Mouse (Mus musculus) right cerebral cortex, postnatal 25 days (tissue): ENCODE data around the gene Alk.

Experiments used
- DNase-seq: peaks from one replicate; pipeline ENCODE4 v3.0.0; 2022

Gene Alk

DNA sequence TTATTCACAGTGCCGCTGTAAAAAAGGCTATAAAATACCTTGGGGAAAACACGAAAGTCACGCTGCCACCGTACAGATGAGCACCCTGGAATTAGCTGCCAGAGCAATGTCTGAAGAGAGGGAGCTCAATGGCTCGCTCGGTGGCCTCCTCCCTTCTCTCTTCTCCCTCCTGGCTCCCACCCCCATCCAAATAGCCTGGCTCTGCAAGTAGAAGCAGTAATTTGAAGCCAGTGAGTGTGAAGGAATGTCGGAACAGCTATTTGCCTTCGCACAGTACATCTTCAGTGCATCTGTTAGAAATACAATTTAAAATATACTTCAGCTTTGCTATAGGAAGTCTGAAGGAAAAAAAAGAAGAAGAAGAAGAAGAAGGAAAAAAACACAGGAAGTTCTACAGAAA, 208.5 kb downstream of the Alk start:
- no peak for DNase-seq

DNA sequence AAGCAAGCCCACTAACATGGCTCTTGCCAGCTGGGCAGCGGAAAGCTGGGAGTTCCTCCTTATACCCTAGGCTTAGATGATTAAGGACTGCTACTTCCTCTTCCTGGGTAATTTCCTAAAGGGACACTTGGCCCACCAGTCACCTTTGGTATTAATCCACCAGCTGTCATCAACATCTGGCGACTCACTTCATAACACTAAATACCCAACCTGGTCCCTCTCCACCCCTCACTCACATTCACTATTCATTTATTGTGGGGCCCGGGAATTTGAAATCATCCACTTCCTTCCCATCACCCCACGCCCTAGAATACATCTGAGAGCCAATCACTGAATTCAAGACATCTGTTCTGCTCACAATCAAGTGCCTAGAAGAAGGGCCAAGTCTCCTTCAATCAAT, 235.4 kb downstream of the Alk start:
- DNase-seq, result no peak

DNA sequence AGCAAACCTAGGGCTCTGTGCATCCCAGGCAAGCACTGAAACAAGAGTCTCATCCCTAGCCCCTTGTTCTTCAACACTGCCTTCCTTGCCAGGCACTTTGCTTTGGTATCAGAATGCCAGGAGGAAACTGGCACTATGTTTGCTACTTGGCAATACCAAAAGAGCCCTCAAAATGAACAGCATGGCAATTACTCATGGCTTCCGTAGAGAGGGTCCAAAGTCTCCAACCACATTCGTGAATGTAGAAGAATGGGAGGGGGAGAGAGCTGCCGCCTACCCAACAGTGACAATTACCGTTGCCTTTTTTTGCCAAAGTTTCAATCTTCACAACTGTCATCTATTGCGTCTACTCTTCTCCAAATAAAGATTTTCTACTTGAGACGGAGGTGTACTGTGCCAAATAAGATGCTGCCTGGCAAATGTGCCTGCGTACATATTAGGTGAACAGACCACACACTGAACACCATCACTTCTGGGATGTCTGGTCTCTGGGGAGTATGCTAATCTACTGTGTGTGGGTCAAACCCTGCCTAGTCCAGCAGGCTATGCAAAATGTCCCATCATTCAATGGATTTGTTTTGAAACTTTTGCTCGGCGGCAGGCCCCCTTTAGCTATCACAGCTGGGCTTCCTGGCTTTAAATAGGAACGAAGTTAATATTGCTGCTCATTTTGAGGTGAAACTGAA, 241.5 kb downstream of the Alk start:
- DNase-seq, result no peak

DNA sequence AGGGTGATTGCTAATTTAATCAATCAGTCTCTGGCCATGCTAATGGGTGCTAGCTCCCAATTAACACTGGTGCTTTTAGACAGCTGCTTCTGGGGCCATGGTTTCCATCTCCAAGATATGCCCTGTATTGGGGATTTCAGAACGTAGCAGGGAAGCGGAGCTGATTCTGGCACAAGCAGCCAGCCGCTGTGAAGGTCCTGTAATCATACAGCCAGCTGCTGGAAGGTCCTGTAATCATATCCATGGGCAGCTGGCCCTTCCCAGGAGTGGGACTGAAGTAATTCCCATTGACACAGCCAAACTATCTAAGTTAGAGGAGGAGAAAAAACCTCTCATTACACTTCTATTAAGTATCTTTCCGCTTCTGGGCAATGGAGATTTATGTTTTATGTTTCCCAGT, 242.5 kb downstream of the Alk start:
- DNase-seq, result no peak

DNA sequence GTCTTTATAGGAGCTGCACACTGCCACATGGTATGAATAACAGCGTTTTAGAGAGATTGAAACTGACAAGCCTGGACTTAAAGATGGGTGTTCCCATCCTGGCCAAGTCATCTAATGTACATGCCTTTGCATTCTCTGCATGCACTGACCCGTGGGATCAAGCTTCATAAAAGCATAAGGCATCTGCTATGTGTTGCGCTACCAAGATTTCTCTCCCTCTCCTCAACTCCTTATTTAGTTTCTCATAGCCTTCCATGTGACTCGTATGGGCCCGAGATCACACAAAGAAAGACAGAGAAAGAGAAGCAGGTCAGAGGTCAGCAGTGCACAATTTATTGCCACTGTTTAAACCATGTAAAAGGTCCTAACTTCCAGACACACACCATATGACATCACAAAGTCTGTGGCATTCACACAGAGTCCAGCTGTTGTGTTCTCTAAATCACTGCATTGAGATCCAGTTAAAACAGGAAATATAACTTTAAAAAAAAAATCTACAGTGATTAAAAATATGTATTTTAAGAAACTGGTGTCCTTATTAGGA, 247.6 kb downstream of the Alk start:
- no peak for DNase-seq

DNA sequence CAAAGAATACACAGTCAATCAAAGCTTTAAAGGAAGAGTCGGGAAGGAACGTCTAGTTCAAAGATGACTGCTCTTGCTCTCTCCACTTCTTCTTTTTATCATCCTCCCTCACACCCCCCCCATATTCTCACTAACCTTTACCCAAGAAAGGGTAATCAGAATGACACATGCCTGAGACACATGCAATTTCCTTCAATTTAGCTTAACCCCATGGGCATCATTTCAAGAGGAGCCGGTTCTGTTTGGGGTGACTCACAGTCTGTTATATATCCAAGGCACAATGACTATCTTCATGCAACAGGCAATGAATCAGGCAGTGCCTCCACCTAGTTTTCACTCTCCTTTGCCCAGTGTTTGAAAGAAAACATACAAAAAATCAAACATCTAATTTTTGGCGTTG, 265.0 kb downstream of the Alk start:
- no peak for DNase-seq

DNA sequence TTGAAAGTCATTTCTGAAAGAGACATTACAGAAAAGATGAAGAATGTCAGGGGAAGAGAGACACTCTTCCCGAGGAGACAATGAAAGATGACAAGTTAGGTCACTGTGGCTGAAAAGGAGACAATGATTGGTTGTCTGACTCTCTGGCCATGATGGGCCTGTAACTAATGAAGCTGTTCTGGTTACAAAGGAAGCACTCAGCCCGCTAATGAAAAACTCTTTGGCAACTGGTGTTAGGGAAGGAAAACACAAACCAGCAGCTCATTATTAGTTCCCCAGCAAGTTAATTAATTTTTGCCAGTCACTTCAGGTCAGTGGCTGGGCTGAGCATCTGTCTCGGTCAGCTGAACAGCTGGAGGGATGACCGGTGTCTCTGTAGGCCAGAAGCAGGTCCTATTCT, 271.5 kb downstream of the Alk start:
- no peak for DNase-seq

DNA sequence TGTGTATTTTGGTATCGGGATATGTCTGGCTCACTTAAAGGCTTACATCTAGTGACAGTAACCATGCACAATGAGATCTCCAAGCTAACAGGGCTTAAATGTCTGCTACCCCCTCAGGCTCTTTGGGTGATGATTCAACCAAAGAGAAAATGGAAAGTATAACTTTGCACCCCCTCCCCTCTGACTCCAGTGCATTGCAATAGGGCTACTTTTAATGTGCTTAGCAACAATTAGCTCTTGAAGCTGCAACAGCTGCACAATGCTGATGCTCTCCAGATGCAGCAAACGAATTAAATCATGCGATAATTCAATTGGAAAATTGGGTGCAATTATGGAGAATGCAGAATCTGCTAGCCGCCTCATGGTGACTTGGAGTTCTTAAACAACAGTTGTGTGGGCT, 278.5 kb downstream of the Alk start:
- no peak for DNase-seq

DNA sequence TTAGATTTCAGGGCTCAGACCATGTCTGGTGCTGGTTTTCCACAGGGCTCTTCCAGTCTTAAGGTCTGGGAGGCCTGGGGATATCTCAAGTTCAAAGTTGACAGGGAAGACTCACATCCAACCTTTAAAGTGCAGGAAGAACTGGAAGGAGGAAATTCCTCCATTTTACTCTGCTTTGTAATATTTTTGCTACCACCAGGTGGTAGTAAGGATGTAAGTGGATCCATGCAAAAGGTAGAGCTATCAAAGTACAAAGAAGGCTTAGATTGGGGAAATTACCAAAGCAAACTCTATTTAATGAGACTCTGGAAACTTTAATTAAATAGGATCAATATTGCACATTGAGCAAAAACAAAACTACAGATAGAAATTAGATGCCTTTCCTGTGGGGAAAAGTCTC, 284.9 kb downstream of the Alk start:
- no peak for DNase-seq

DNA sequence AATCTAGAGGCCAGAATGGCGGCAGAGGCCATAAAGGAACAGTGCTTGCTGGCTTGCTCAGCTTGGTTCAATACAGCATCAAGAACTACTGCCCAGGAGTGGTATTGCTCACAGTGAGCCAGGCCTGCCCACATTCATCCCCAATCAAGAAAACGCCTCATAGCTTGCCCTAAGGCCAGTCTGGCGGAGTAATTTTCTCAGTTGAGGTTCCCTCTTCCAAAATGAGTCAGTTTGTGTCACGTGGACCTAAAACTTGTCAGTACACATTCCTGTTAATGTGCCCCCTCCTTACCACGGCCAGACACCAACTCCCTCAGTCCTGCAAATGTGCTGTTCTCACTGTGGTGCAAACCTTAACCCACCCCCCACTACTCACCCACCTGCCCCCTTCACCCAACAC, 304.8 kb downstream of the Alk start:
- no peak for DNase-seq

DNA sequence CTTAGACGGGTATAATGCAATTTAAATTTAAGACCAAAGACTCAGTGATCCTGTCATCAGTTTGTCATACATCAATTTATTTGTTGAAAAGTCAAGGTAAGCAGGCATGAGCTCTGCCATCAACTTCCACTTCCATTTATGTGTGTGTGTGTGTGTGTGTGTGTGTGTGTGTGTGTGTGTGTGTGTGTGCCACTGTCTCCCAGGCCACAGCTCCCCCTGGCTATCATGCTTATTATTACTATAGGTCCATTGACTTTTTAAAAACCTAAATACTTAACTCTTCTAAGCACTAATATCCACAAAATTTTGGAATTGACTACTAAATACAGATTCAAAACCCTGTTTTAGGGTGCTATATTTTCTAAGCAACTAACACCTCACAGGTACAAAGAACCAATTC, 308.1 kb downstream of the Alk start:
- DNase-seq, result no peak

DNA sequence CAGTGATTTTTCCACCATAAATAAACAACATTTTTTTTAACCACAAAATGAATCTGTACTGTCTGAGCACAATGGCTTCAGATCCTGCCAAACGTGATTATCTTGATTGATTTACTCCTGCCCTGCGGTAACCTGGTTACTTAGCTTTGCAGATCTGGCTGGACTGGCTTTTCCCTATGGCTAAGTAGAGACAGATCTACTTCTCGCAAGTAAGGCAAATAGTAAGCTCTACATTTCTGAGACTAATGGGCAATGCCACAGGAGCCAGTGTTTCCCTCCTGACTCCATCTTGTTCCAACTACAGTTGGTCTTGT, 311.2 kb downstream of the Alk start:
- no peak for DNase-seq

DNA sequence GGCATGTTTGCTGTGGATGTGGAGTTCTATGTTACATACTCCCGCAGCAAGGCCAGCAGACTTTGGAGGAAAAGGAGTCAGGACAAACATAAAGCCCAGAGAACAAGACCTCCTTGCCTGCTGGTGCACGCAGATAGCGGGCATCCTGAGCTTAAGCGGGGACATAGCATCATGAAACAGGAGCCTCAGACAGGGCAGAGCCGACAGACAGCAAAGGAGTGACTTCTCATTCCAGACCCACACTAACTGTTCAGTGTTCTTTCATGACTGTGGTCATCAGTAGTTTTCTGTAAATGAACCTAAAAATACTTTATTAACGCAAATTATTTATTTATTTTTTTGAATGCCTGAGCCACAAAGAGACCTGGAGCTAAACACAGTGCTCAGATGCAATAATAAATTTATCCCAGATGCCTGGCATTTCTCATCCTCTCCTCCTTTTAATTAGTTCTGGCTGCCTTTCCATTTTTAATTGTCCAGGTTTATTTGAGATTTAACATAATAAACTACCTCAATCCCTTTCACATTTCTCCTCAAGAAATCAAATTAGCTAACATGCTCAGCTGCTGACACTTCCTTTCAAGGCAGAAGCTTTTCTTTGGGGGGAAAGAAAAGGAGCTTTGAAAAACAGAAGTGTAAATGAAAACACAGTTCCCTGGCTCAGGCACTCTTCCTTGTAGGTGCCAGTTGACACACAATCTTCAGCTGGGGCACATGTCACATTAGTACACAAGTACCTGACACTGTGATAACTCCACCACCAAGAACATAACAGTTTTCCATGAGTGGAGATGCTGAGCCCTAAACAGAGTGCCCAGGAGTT, 311.8 kb downstream of the Alk start:
- DNase-seq, result no peak

DNA sequence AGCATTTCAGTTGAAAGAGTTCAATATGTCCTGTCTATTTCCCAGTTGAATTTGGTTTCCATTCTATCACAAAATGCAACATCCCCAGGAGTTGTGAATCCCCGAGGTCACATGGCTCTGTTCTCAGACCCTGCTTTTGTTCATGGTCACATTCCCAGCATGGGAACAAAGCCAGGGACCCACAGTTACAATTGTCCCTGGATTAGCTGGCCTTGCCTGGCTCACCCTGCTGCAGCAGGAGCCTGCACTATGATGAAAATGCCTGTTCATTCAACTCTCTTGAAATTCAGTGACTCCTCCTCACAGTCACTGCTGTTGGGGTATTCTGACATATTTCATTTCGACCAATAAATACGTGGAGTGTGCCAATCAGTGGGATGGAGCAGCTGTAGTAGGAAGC, 318.5 kb downstream of the Alk start:
- no peak for DNase-seq

DNA sequence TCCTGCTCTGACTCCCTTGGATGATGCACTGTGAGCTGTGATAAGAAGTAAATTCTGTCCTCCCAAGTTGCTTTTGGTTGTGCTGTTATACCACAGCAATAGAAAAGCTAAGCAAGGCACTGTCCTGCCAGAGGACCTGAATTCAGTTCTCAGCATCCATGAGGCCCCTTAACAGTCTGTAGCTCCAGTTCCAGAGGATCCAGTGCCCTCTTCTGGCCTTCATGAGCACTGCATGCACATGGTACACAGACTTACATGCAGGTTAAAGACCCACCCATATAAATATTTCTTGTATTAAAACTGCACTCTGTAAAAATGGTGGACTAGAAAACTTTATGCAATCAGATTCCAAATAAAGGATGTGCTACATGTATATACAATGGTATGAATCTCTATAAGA, 326.1 kb downstream of the Alk start:
- DNase-seq, result no peak

DNA sequence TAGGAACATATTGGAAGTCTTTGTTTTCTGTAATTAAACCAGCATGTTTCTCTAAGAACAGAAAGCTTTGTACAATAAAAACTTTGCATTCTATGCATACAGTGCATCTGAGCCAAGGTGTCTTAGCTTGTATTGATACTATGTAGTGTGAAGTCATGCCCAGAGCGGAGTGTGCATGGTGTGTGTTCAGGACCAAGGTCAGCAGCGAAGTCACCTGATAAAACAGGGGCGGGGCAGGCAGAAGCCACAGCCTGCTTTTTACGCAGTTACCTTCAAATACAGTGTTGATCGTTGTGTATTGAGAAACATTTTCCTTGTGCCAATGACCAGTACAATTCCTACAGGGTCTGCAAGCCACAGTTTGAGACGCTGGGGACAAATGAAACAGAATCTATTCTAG, 327.6 kb downstream of the Alk start:
- no peak for DNase-seq

DNA sequence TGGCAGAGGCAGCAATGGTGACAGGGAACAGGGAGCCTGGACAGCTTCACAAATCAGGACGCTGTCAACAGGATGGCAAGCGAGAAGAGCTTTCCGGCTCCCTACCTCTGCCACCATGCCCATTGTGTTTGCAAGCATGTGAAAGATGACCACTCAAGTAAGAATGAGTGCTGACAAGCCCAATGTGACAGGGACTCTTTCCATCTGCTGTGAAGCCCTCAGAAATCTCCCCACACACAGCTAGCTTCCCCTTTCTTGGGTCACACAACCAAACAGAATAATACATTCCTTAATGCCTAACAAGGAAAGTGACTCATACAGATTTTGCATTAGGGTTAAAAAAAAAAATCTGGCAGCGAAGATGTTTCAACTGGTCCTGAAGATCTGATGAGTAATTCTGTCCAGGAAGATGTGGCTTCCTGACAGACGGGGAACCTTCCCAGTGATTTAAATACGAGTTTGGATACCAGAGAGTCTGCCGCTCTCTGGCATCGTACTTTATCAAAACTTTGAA, 329.0 kb downstream of the Alk start:
- no peak for DNase-seq

DNA sequence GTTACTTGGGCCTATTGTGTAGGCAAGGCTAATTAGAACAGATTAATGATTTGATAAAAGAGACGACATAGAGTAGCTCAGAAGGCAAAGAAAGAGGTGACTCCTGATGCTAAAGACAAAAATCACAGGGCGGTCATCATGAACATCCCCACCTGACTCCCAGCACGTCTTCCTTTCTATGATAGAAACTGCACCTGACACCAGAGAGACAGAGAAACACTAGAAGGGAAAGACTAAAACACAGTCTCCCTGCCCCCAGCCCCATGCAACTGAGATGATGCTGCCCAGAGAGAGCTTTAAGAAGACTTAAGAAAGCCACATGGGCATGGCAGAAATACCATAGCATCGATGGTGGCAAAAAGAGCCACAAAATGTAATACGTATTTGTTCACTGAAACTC, 330.2 kb downstream of the Alk start:
- DNase-seq, result no peak

DNA sequence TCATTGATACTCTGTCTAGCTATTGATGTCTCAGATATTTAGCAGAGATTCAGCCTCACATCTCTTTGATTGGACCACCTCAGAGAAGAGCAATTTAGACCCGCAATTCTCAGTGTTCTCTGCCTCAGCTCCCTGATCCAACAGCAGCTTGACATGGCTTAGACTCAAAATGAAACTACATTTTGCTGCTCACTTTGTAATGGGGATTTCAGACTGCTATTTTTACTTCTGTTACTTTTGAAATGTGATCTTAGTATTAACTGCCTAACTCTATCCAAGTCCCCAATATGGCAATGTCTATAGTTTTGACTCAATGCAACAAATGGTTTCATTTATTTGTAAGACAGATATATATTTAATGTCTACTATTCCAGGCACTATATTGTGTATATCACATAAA, 332.8 kb downstream of the Alk start:
- no peak for DNase-seq

DNA sequence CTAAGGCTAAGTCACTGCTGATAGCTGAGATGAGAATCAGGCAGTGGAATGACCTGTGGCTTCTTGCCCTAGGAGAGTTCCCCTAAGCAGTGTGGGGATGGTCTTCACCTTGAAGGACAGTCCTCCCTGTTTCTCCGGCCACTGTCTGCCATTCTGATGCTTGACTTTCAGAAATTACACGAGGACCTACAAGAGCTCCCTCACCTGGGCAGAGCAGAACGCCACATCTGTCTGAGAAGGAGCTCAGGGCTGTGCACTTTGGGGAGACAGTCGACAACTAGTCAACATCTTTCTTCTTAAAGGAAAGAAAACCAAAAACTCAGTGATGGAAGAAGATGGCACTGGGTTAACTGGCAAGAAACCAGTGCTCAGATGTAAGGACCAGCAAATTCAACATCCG, 335.9 kb downstream of the Alk start:
- no peak for DNase-seq

DNA sequence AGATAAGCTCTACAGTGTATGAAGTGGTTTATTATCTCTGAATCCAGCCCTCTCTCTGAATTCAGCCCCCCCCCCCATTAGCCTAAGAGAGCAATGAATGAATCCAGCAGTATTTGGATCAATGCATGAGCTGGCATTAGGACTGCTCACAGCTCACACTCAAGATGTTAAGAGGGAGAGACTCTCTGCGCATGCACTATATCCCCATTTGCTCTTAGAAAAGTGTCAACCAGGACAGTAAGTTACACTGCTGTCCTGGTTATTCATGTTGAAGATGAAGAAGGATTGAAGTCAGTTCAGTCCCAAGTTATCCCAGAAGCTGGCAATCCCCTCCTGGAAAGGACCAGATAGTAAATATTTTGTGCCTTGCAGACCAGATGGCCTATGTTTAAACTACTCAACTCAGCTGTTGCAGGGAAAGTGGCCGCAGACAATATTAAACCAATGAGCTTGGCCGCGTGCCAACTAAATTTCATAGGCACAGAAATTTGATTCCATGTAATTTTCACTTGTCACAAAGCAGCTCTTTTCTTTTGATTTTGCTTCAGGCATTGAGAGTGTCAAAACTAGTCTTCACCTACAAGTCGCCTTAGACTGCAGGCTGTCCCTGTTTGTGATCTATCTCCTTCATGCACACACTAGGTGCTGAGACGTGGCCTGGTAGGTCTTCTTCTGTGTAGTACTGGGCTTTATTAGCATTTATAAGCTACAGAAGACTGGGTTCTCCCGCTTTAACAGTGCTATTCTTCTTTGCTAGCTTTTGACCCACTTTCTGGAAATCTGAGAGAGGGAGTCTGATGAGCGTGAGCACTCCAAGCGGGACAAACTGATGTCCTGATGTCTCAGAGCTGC, 339.0 kb downstream of the Alk start:
- DNase-seq, result no peak

DNA sequence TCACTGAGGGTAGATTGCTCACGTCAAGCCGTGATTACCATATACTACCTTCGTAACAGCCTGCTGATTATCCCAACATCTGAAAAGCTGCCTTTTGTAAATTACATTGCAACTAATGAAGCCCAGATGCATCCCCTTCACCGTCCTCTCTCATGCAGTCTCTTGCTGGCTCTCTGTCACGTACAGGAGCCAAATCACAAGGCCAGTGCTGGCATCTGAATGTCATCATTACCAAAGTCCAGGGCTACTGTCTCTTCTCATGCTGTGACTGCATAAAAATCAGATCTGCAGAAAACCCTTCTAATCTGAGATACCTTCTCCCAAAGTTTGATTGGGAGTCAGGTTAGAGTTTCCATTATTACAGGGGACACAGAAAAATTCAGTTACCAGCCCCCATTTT, 351.0 kb downstream of the Alk start:
- no peak for DNase-seq

DNA sequence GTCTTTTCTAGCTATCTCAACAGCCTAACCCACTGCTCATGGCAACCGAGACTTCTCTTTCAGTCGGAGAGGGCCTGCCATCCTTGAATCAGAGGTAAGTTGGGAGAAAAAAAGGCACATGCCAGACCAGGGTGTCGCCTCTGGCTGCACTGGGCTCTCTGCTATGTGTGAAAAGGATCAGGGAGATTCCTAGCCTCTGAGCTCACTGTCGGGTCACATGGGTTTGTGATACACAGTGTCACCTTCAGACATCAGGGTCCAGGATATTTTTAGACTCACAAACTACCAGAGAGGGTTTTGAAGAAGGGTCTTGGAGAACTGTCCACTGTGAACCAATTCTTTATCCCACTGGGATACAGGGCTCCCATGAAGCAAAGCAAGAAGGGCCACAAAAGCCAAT, 352.9 kb downstream of the Alk start:
- no peak for DNase-seq
